Mouse (Mus musculus) lung, postnatal 0 days (tissue): ENCODE data around the gene Creb3l4.

Experiments used
- CTCF ChIP-seq: IDR thresholded peaks from 2 replicates; pipeline ENCODE4 v1.5.1; 2016; ENCODE audit warnings: antibody characterized with exemption, mild to moderate bottlenecking
- EP300 ChIP-seq: IDR thresholded peaks from 2 replicates; pipeline ENCODE4 v1.6.1; 2016; ENCODE audit warnings: antibody characterized with exemption, mild to moderate bottlenecking, control low read depth

DNA sequence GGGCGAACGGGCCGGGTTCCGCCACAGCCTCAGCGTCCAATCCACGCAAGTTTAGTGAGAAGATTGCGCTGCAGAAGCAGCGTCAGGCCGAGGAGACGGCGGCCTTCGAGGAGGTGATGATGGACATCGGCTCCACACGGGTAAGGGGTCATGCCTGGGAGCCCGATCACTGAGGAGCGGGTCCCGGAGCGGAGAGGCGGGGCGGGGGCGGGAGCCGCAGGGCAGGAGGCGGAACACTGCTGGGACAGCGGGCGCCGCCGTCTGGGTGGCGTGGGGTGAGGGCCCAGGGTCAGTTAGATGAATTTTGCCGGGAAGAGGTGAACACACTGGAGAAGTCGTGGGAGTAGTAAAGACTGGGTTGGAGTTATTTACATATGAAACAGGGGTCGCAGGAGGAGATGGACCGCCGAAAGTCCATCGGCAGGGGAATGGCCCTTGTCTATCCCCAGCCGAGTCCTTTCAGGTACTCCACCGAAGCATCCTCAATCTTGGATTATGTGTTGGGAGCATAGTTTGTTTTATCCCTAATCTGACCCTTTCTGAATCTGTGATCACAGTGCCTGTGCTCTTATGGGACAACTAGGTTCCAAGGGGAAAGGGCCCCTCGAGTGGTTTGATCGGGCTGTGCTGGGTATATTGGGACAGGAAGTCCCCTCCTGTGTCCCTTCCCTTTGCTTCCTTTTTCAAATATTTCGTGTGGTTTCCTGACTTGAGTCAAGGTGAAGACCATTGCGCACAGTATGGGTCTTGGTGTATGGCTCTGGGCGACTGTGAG, 11.3 kb upstream of the Creb3l4 start:
- TF ChIP-seq CTCF: no peak; the same call in 1 of the 2 replicates
- no peak for TF ChIP-seq EP300
